Mouse (Mus musculus): ENCODE data around the gene Cyp2c54. TPM values are rescaled to one million over a fixed set of nuclear protein-coding genes. Genes with fewer than 3 reads are reported as not detected.

Cyp2c54 gene
- polyA plus RNA-seq, 1 experiment from 2014 or later: not detected

Other genes starting within 250 kb of the Cyp2c54 start
- gene Cyp2c69, start 187.0 kb downstream of the Cyp2c54 start, polyA plus RNA-seq (2014; fragmentation: Nextera tagmentation; extraction: Ambion mirVana): not detected in 2 replicates
- gene Cyp2c37, start 81.4 kb downstream of the Cyp2c54 start, polyA plus RNA-seq (2014; fragmentation: Nextera tagmentation; extraction: Ambion mirVana): not detected in 2 replicates
- gene Cyp2c50, start 15.9 kb upstream of the Cyp2c54 start, polyA plus RNA-seq (2014; fragmentation: Nextera tagmentation; extraction: Ambion mirVana): not detected in 2 replicates
- not detected in 2 replicates for gene Cyp2c70, start 113.5 kb upstream of the Cyp2c54 start, polyA plus RNA-seq (2014; fragmentation: Nextera tagmentation; extraction: Ambion mirVana)
- gene Pdlim1, start 198.0 kb upstream of the Cyp2c54 start, polyA plus RNA-seq (2014; fragmentation: Nextera tagmentation; extraction: Ambion mirVana): 266 and 278 TPM in 2 replicates

All from heart, embryonic 14.5 days (tissue).